Mouse (Mus musculus): ENCODE measurements around the gene 1700016K19Rik.

Gene 1700016K19Rik

GRCm38 (mm10) chr11:75999440-76000155, at the start of gene 1700016K19Rik:
1700016K19Rik (plus strand) TSS chr11:75999912.
- DNase-seq: peak; percentile 87

GRCm38 (mm10) chr11:75950459-75950858, 49.3 kb upstream of the 1700016K19Rik start:
- no peak for DNase-seq

- no peak for DNase-seq
Measured at GRCm38 (mm10) chr11:75951895-75952294, 47.8 kb upstream of the 1700016K19Rik start.

GRCm38 (mm10) chr11:75954896-75955295, 44.8 kb upstream of the 1700016K19Rik start:
- DNase-seq: no peak

GRCm38 (mm10) chr11:75956651-75957050, 43.1 kb upstream of the 1700016K19Rik start:
- DNase-seq: no peak

- no peak for DNase-seq
Measured at GRCm38 (mm10) chr11:75957124-75957832, 42.4 kb upstream of the 1700016K19Rik start.

GRCm38 (mm10) chr11:75961782-75962181, 37.9 kb upstream of the 1700016K19Rik start:
- no peak for DNase-seq

GRCm38 (mm10) chr11:75963730-75964475, 35.8 kb upstream of the 1700016K19Rik start:
- no peak for DNase-seq

GRCm38 (mm10) chr11:75964476-75964730, 35.3 kb upstream of the 1700016K19Rik start:
- no peak for DNase-seq

- DNase-seq: no peak
Measured at GRCm38 (mm10) chr11:75965674-75966400, 33.9 kb upstream of the 1700016K19Rik start.

GRCm38 (mm10) chr11:75966401-75967372, 33.0 kb upstream of the 1700016K19Rik start:
- peak; percentile 88 for DNase-seq

- DNase-seq: no peak
Measured at GRCm38 (mm10) chr11:75968761-75969160, 31.0 kb upstream of the 1700016K19Rik start.

- DNase-seq: no peak
Measured at GRCm38 (mm10) chr11:75970629-75971028, 29.1 kb upstream of the 1700016K19Rik start.

GRCm38 (mm10) chr11:75972188-75972587, 27.5 kb upstream of the 1700016K19Rik start:
- no peak for DNase-seq

GRCm38 (mm10) chr11:75972916-75973567, 26.7 kb upstream of the 1700016K19Rik start:
- no peak for DNase-seq

GRCm38 (mm10) chr11:75973988-75974387, 25.7 kb upstream of the 1700016K19Rik start:
- no peak for DNase-seq

- peak; percentile 49 for DNase-seq
Measured at GRCm38 (mm10) chr11:75976748-75977147, 23.0 kb upstream of the 1700016K19Rik start.

- DNase-seq: no peak
Measured at GRCm38 (mm10) chr11:75978051-75978450, 21.7 kb upstream of the 1700016K19Rik start.

GRCm38 (mm10) chr11:75980413-75980812, 19.3 kb upstream of the 1700016K19Rik start:
- no peak for DNase-seq

GRCm38 (mm10) chr11:75983194-75983593, 16.5 kb upstream of the 1700016K19Rik start:
- DNase-seq: no peak

- DNase-seq: no peak
Measured at GRCm38 (mm10) chr11:75984581-75984980, 15.1 kb upstream of the 1700016K19Rik start.
